Mouse (Mus musculus) right cerebral cortex, postnatal 25 days (tissue): Measurements from ENCODE around the gene Ccdc85b.

Experiments
- DNase-seq: peaks from one replicate; pipeline ENCODE4 v3.0.0; 2022

Ccdc85b gene

DNA sequence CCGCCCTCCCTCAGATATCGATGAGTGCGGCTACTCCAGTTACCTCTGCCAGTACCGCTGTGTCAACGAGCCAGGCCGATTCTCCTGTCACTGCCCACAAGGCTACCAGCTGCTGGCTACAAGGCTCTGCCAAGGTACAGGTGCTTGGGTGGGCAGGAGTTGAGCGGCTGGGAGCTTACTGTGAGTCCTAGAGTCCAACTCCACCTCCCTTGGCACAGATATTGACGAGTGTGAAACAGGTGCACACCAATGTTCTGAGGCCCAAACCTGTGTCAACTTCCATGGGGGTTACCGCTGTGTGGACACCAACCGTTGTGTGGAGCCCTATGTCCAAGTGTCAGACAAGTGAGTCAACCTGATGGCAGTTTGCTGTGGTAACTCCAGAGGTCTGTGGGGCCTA, 22.3 kb upstream of the Ccdc85b start:
- DNase-seq = no peak

- no peak for DNase-seq
Observed at GRCm38 (mm10) chr19:5477668-5478300, 20.1 kb upstream of the Ccdc85b start.

DNA sequence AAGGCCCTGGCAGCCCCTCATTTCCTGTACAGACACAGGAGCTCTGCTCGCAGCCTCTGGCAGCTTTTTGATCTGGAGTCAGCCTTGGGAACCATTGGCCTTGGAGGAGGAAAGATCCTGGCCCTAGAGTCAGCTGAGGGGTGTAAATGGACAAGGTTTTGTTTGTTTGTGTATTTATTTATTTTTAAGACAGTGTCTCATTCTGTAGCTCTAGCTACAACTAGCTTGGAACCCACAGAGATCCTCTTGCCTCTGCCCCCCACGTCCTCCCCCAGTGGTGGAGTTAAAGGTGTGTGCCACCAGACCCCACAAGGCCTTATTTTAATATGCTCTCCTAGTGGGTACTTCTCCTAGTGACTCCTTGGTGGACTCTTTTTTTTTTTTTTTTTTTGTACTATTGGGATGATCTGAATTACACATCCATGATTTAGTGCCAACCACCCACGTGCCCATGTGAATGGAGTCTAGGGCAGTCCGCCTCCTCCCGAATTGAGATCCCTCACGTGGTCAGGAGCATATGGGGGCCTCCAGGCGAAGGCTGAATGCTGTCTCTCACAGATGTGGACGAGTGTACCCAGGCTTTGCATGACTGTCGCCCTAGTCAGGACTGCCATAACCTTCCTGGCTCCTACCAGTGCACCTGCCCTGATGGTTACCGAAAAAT, 19.4 kb upstream of the Ccdc85b start:
- DNase-seq = no peak

GRCm38 (mm10) chr19:5475069-5475714, 17.5 kb upstream of the Ccdc85b start:
- no peak for DNase-seq

DNA sequence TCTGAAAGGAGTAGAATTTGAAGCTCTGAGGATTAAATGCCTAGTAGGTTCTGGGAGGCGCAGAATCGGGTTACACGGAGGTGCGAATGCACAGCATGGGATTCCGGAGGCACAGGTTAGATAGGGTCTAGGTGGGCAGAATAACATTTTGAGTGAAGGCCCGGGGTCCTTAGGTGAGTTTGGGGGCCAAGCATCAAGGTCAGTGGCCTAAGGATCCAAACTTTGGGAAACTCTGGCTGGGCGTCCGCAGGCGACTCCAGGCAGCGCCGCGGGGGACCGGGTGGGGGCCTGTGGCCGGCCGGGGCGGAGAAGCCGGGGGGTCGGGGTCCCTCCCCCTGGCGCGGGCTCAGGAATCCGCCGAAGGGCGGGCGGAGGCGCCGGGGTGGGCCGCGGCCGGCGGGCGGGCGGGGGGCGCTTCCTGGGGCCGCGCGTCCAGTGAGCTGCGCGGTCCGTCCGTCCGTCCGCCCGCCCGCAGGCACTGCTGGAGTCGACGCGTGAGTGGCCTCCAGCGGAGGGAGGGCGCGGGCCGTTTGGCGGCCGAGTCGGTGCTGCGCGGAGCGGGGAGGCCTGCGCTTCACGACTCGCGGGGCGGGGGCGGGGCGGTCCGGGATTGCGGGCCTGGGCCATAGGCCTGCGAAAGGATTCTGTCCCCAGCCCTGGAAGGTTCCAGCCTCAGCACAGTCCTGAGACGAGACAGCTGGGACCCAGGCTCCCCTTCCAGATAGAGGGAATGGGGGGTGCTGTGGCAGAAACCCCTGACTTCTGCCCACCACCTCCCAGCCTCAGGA, 16.8 kb upstream of the Ccdc85b start:
- no peak for DNase-seq

DNA sequence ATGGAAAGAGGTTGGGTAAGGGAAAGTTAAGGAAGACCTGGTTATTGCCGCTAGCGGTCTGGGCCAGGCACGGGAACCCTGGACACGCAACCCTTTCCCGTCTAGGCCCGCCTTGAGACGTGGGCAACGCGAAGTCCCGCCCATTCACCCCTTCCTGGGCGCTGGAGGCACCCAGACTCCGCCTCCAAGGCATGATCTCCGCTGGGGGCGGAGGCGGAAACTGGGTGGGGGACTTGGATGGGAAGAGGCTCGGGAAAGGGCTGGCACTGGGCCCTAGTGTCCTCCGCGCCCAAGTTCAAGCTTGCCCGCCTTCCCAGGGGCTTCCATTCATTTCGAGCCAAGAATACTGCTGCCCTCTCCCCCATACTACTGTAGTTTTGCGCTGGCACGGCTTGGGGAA, 16.0 kb upstream of the Ccdc85b start, which contains the start of gene Efemp2:
Gene Efemp2 (plus strand): TSS at position 235 of the 400 bp plus-strand sequence.
- peak; percentile 69 for DNase-seq

DNA sequence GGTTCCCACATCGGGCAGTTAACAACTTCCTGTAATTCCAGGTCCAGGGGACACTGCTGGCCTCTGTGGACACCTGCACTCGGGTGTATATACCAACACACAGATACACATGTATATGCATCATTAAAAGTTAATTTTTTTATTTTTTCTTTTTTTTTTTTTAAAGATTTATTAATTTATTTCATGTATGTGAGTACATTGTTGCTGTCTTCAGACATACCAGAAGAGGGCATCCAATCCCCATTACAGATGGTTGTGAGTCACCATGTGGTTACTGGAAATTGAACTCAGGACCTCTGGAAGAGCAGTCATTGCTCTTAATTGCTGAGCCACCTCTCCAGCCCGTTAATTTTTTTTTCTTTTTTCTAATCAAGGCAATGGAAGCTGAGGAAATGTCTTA, 15.2 kb upstream of the Ccdc85b start:
- no peak for DNase-seq

DNA sequence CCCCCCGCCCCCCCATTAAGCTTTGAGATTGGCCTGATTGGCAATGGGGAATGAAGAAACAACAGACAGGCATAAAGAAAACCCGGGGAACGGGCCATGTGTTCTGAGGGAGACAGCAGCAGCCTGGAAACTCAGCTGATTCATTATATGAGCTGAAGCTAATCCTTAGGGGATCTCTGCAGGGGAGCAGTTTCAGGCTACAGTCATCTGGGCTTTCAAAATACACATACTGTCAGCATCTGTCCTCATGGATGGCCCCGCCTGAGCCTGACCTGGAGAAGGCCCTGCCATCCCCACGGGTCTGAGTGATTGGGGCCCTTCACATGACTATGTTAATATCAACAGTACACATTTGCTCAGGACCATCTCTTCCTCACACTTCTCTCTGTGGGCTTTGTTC, 14.2 kb upstream of the Ccdc85b start:
- DNase-seq = no peak

GRCm38 (mm10) chr19:5468374-5468773, 10.7 kb upstream of the Ccdc85b start, which contains the start of gene Ctsw:
TSS of gene Ctsw (minus strand) at chr19:5468507.
- DNase-seq = no peak

DNA sequence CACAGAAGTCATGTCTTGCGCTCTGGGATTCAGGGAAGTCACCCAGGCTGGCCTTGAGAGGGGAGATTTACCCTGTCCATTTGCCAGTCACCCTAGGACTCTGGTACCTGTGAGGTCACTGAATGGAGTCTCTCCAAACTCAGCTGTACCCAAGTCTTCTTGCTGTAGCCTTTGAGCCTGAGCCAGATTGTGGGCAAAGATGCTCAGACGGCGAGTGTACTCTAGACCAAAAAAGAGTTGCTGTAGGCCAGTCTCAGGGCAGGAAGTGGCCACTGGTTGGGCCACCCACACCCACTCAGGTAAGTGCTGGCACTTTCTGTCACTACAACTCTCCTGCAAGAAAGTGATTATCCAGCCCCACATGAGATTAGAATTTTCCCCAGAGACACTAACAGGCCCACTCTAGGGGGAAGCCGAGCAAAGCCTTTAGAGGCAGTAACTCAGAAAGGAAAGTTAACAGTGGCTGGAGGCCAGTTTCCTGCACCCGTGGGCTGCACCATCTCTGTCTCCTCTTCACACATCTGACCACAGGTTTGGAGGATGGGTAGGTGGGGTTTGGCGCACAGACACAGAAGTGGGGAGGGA, 9.3 kb upstream of the Ccdc85b start:
- no peak for DNase-seq

GRCm38 (mm10) chr19:5465037-5465436, 7.3 kb upstream of the Ccdc85b start:
- DNase-seq = no peak

DNA sequence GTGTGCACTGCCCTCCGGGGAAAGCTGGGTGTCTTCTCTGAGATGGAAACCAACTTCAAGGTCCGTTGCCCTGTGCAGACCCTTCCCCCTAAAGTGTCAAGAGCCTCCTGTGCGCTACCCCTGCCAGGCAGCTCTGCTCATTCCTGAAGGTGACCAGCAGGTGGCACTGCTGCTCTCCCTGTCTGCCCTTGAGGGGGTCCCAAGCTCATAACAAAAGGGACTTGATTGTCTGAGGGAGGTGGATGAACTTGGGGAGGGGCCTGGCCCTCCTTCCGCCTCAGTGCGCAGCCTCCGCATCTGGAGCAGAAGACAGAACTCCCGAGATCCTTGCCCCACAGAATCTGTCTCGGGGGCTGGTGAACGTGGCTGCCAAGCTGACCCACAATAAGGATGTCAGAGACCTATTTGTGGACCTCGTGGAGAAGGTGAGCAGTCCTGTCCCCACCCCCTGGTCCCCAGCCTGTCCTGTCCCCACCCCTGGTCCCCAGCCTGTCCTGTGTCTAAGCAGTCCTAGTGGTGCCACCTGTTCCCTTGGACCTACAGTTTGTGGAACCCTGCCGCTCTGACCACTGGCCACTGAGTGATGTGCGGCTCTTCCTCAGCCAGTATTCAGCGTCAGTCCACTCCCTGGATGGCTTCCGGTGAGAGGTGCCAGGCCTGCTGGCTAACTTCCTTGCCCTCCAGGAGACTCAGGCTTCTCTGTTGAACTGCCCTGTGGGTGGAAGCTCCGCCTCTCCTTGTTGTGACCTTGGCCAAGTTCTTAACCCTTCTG, 6.3 kb upstream of the Ccdc85b start:
- no peak for DNase-seq

DNA sequence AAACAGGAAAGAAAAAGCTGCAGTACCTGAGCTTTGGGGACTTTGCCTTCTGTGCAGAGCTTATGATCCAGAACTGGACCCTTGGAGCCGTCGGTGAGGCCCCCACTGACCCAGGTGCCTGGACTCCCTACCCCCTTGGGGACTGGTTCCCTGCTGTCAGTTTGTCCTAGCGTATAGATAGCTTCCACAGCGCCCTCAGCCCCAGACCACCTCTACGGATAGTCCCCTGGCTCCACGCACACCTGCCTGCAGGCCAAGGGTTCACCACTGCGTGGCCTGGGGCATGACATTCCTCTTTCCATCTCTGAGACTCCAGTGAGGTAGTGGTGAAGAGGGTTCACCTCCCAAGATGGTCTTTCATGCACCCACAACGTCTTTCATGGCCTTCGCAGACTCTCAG, 5.5 kb upstream of the Ccdc85b start:
- DNase-seq = no peak

GRCm38 (mm10) chr19:5461411-5461810, 3.7 kb upstream of the Ccdc85b start:
- DNase-seq = no peak

GRCm38 (mm10) chr19:5460465-5460911, 2.8 kb upstream of the Ccdc85b start, which contains the start of gene Fibp:
TSS of gene Fibp (plus strand) at chr19:5460615.
- peak; percentile 87 for DNase-seq

DNA sequence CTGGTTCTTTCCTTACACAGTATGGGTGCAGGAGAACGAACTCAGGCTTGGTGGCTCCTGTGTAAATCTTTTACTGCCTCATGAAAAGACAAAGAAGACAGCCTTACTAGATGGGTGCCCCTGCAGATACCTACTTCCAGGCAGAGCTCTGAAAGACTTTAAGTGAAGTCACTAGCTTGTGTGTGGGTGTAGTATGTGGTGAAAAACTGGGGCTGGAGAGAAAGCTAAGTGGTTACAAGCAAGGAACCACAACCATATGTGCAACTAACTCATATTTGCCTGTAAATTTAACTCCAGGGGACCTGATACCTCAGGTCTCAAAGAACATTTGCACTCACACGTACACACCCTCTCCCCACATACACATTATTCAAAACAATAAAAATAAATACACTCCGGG, 2.2 kb upstream of the Ccdc85b start:
- no peak for DNase-seq

DNA sequence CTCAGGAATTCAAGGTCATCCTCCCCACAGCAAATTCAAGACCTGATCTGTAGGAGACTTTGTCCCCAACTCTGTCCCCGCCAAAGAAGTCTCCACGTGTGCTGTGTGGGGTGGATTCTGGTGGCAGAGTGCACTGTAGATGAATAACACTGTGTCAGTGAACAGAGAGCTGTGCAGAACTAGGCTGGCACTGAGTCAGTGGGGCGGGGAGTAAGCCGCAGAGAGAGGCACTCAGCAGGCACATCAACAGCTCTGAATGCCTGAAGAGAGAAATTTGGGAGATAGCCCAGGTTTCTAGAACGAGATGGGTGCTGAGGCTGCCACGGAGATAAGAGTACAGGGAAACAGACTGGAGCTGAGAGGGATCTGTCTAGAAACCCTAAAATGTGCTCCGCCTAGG, 1.3 kb upstream of the Ccdc85b start:
- DNase-seq = peak; percentile 55

DNA sequence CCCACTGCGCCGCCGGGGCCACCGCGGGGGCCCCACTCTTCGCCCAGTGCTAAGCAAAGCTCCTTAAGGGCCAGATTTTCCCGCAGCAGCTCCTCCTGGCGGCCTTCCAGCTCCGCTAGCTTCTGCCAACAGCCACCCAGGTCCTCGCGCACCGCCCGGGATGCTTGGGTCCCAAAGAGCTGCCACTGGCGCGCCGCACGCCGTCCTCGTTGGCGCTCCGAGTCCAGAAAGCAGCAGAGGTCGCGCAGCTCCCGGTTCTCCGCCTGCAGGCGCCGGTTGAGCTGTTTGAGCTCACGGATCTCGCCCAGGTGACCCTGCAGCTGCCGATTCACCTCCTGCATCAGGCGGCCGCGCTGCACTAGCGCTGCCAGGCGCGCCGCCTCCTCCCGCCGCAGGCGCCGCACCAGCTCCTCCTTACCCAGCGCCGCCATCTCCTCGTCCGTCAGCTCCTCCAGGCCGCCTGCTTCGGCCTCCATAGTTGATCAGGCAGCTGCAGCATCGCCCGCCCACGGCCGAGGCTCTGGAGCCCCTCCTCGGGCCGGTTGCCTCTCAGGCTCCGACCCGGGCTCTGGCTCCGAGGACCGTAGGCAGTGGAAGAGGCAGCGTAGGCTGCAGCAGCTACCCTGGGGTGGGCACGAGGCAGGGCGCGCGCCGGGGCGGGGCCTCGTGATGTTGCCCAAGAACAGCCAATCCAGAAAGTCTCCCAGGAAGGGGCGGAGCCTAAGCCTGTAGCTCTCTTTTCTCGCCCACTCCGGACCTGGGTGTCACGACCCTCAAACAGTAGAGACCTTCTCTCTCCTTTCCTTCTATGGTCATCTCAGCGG, 560 bp downstream of the Ccdc85b start:
- DNase-seq = peak; percentile 96

DNA sequence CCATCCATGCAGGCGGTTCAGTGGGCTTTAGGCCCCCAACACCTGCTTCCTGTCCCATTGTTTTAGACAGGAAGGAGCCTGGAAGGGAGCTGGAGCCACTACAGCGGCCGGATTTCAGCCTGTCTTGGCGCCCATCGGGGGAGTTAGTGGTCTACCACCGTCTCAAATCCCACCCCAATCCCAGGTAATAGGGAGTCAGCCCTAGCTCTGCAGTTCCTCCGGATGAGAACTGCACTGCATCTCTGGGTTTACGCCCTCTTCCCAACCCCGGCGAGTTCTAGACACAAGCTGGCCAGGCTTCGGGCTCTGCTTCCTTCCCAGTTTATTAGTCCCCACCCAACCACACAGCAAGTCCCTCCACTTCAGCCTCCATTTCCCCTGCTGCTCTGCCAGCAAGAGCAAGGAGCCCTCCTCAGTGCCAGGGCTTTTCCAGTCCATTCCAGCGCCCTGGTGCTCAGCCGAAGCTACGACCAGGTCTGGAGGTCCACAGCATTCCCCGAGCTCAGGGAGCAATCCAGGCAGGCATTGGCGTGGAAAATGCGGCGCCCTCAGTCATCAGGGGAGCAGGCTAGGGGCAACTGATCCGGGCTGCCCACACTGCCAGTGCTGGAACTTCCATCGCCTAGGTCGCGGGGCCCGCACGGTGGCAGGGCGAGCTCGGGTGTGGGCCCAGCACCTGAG, 1.3 kb downstream of the Ccdc85b start:
- no peak for DNase-seq

GRCm38 (mm10) chr19:5455568-5455967, 2.1 kb downstream of the Ccdc85b start:
- DNase-seq = no peak

DNA sequence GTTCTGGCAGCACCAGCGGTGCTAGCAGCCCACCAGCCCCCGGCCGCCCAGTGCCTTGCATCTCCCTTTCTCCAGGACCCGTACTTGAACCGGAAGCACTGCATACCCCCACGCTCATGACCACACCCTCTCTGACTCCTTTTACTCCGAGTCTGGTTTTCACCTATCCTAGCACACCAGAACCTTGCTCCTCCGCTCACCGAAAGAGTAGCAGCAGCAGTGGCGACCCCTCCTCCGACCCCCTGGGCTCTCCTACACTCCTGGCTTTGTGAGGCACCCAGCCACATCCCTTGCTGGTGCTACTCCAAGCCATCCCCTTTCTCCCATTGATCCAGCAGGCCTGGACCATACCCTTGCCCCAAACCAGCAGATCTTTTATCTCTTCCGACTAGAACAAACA, 2.7 kb downstream of the Ccdc85b start:
- DNase-seq = no peak
